In genomic region chr11:115197558-115197957, GRCm38 (mm10) we compare ENCODE assay signal across 21 mouse cellular contexts. TPM values are rescaled to one million over a fixed set of nuclear protein-coding genes. Genes with fewer than 3 reads are reported as not detected.
DNase-seq lines count a peak whose midpoint lies in the region; ATAC-seq and TF ChIP-seq lines count a peak whose summit lies in the region.
"Had no signal": no experiment of that assay in that cellular context is flagged by ENCODE, and none has a peak within 500 bp of the region (broad histone marks: within the 10 kb centered on the region; RNA-seq: fewer than 3 reads in every experiment).

No protein-coding gene starts in this region.

- peak; percentile 53 to 67 for TF ChIP-seq EP300 in MEL (IDR thresholded peaks at IDR 0.05; ENCODE audit: low read depth in 1 of 2, low read length in 2 of 2)

- no peak for TF ChIP-seq RAD21 in MEL (IDR thresholded peaks at IDR 0.05; ENCODE audit: low read depth, low read length)

- H3K9me3 ChIP-seq in limb, embryonic 12.5 days: no peaks in the 10 kb centered on the region
- H3K9me3 ChIP-seq in limb, embryonic 10.5 days (replicated peaks): no peaks in the 10 kb centered on the region
- H3K9me3 ChIP-seq in G1E (replicated peaks) (no peaks in the 10 kb centered on the region), MEL (replicated peaks; ENCODE audit: insufficient read depth, low read length) (no peaks in the 10 kb centered on the region)
- H3K9me3 ChIP-seq: embryonic facial prominence, embryonic 13.5 days; embryonic facial prominence, embryonic 15.5 days; forebrain, embryonic 10.5 days; forebrain, embryonic 12.5 days had no signal

- TF ChIP-seq CTCF in G1E (IDR thresholded peaks at IDR 0.05; ENCODE audit: low read depth, low read length) (no peak), MEL (IDR thresholded peaks at IDR 0.05 in 2 of 3, conservative IDR thresholded peaks at IDR 0.05 in 1 of 3; ENCODE audit: control insufficient read depth in 1 of 3, insufficient read depth in 1 of 3, low read depth in 2 of 3, low read length in 3 of 3, poor library complexity in 1 of 3, severe bottlenecking in 1 of 3) (no peak)
- TF ChIP-seq CTCF in layer of hippocampus, adult 2 months (conservative IDR thresholded peaks at IDR 0.05): no peak

- 0 out of 2 replicates have a peak overlapping the region, but pooled peaks have one; percentile 12 for H3K9ac ChIP-seq in limb, embryonic 12.5 days (replicated peaks)
- peak overlapping the region; percentile 49 for H3K9ac ChIP-seq in MEL (ENCODE audit: control insufficient read depth, low read depth, low read length, poor library complexity, severe bottlenecking)
- H3K9ac ChIP-seq: embryonic facial prominence, embryonic 13.5 days; embryonic facial prominence, embryonic 15.5 days; forebrain, embryonic 12.5 days had no signal

- H3K27me3 ChIP-seq in limb, embryonic 12.5 days: 0 out of 2 replicates have a peak, but pooled peaks cover under 1% of the 10 kb centered on the region
- peaks cover 10% of the 10 kb centered on the region for H3K27me3 ChIP-seq in limb, embryonic 10.5 days (ENCODE audit: low read depth, poor library complexity, severe bottlenecking)
- H3K27me3 ChIP-seq in G1E (ENCODE audit: insufficient read depth, low read length) (no peaks in the 10 kb centered on the region), MEL (ENCODE audit: control insufficient read depth in 1 of 2, insufficient read depth in 2 of 2, low read length in 2 of 2) (no peaks in the 10 kb centered on the region)
- H3K27me3 ChIP-seq: embryonic facial prominence, embryonic 13.5 days; embryonic facial prominence, embryonic 15.5 days; forebrain, embryonic 12.5 days had no signal

- no peak overlapping the region for H3K4me2 ChIP-seq in limb, embryonic 12.5 days
- H3K4me2 ChIP-seq: embryonic facial prominence, embryonic 13.5 days; embryonic facial prominence, embryonic 15.5 days; forebrain, embryonic 12.5 days had no signal

- 77% methylated on average over 8 of the region's 8 CpGs for WGBS in limb, embryonic 12.5 days
- WGBS in limb, embryonic 10.5 days: 70% methylated on average over 8 of the region's 8 CpGs

- no peak overlapping the region for H3K4me3 ChIP-seq in limb, embryonic 12.5 days (replicated peaks)
- H3K4me3 ChIP-seq in limb, embryonic 10.5 days: no peak overlapping the region
- H3K4me3 ChIP-seq in G1E (ENCODE audit: low read depth, low read length): peak overlapping the region; percentile 25; the same call in 1 of the 2 replicates
- no peak overlapping the region for H3K4me3 ChIP-seq in MEL (ENCODE audit: control insufficient read depth in 1 of 2, insufficient read depth in 1 of 2, low read depth in 2 of 2, low read length in 2 of 2)
- H3K4me3 ChIP-seq in layer of hippocampus, adult 2 months: no peak overlapping the region
- H3K4me3 ChIP-seq: embryonic facial prominence, embryonic 13.5 days; embryonic facial prominence, embryonic 15.5 days; erythroblast, embryonic 14.5 days; forebrain, embryonic 10.5 days; forebrain, embryonic 12.5 days had no signal

- no peak for DNase-seq in limb, embryonic 10.5 days (ENCODE audit: low spot score)
- no peak for DNase-seq in G1E (ENCODE audit: low spot score)
- peak; percentile 51 for DNase-seq in MEL (ENCODE audit: low read depth, low spot score)
- no peak for DNase-seq in layer of hippocampus, adult 2 months (ENCODE audit: low spot score in 2 of 2)
- DNase-seq: adrenal gland, adult 2 months; adrenal gland, postnatal 10 days; adrenal gland, postnatal 25 days; cerebellum, adult 11 months; cerebellum, adult 18-20 months; cerebellum, adult 8-10 months; cerebellum, adult 9-11 months; cerebellum, postnatal 14 days; embryo, embryonic 11 days had no signal

- peaks cover 12% of the 10 kb centered on the region; the same call in 1 of the 2 replicates for H3K79me2 ChIP-seq in MEL (ENCODE audit: control insufficient read depth, insufficient read depth, low read length, poor library complexity)

- H3K36me3 ChIP-seq in limb, embryonic 12.5 days: peaks cover 26% of the 10 kb centered on the region
- peaks cover 12% of the 10 kb centered on the region; the same call in 1 of the 2 replicates for H3K36me3 ChIP-seq in limb, embryonic 10.5 days
- peaks cover 75% of the 10 kb centered on the region for H3K36me3 ChIP-seq in G1E (replicated peaks)
- H3K36me3 ChIP-seq in MEL (ENCODE audit: control insufficient read depth in 1 of 2, insufficient read depth in 2 of 2, low read length in 2 of 2): peaks cover 4 to 55% of the 10 kb centered on the region in 2 experiments

- no peaks in the 10 kb centered on the region for H3K4me1 ChIP-seq in limb, embryonic 12.5 days (replicated peaks)
- peaks cover 15% of the 10 kb centered on the region; the same call in 1 of the 2 replicates for H3K4me1 ChIP-seq in limb, embryonic 10.5 days
- peaks cover 84% of the 10 kb centered on the region for H3K4me1 ChIP-seq in G1E (ENCODE audit: insufficient read depth, low read depth, low read length)
- peaks cover 45 to 54% of the 10 kb centered on the region in 2 experiments for H3K4me1 ChIP-seq in MEL (ENCODE audit: control insufficient read depth in 1 of 2, insufficient read depth in 2 of 2, low read length in 2 of 2)
- H3K4me1 ChIP-seq: embryonic facial prominence, embryonic 13.5 days; embryonic facial prominence, embryonic 15.5 days; forebrain, embryonic 12.5 days had no signal

- TF ChIP-seq POLR2A in MEL (IDR thresholded peaks at IDR 0.05; ENCODE audit: control insufficient read depth in 1 of 2, insufficient read depth in 1 of 2, low read depth in 1 of 2, low read length in 2 of 2, poor library complexity in 1 of 2): peak in 1 of 2 experiments; percentile 30; a peak in 1 of 4 replicates

- no peak for ATAC-seq in limb, embryonic 12.5 days (ENCODE audit: insufficient number of reproducible peaks, insufficient read depth, low FRiP score, low TSS enrichment, low read depth)
- no peak for ATAC-seq in G1E (ENCODE audit: extremely low read depth, insufficient number of reproducible peaks, low FRiP score, poor library complexity, severe bottlenecking)
- ATAC-seq: forebrain, embryonic 14.5 days; forebrain, embryonic 16.5 days had no signal

- H3K27ac ChIP-seq in limb, embryonic 12.5 days: no peak overlapping the region
- no peak overlapping the region for H3K27ac ChIP-seq in limb, embryonic 10.5 days
- peak overlapping the region; percentile 87 for H3K27ac ChIP-seq in MEL (ENCODE audit: control insufficient read depth, low read depth, low read length)
- no peak overlapping the region for H3K27ac ChIP-seq in layer of hippocampus, adult 2 months
- H3K27ac ChIP-seq: embryonic facial prominence, embryonic 13.5 days; embryonic facial prominence, embryonic 15.5 days; forebrain, embryonic 10.5 days; forebrain, embryonic 12.5 days had no signal

TF ChIP-seq in MEL, 35 proteins besides CTCF, POLR2A, EP300 and RAD21 (continues in another document):
- TF ChIP-seq ZC3H11A (IDR thresholded peaks at IDR 0.05; ENCODE audit: low read depth, low read length) (no peak), MXI1 (IDR thresholded peaks at IDR 0.05; ENCODE audit: low read depth, low read length) (peak; percentile 37; the same call in 1 of the 2 replicates), MAZ (IDR thresholded peaks at IDR 0.05; ENCODE audit: low read depth, low read length) (no peak), MYB (IDR thresholded peaks at IDR 0.05; ENCODE audit: low read depth, low read length) (peak; percentile 59; the same call in 1 of the 2 replicates), ETS1 (IDR thresholded peaks at IDR 0.05; ENCODE audit: low read depth, low read length) (peak; percentile 68), POLR2AphosphoS5 (IDR thresholded peaks at IDR 0.05; ENCODE audit: borderline replicate concordance, low read depth, low read length) (no peak), TBP (IDR thresholded peaks at IDR 0.05; ENCODE audit: low read depth, low read length) (no peak), KAT2A (conservative IDR thresholded peaks at IDR 0.05; ENCODE audit: low read depth, low read length) (no peak), GABPA (IDR thresholded peaks at IDR 0.05; ENCODE audit: low read depth, low read length) (no peak), ZKSCAN1 (IDR thresholded peaks at IDR 0.05; ENCODE audit: low read depth, low read length) (no peak), MAX (IDR thresholded peaks at IDR 0.05; ENCODE audit: low read length) (0 out of 2 replicates have a peak, but pooled peaks have one; percentile 5), CHD1 (IDR thresholded peaks at IDR 0.05; ENCODE audit: low read depth, low read length) (no peak), POLR2AphosphoS2 (IDR thresholded peaks at IDR 0.05; ENCODE audit: low read length) (no peak)

RNA-seq across cellular contexts. Expression of gene Nat9, which starts 9.9 kb away (rescaled TPM):
- 17.8 and 23.6 TPM in 2 replicates for polyA plus RNA-seq in limb, embryonic 12.5 days (2016; fragmentation: Nextera tagmentation; extraction: Ambion mirVana)
- 15.6 and 22.7 TPM in 2 replicates for polyA plus RNA-seq in limb, embryonic 10.5 days (2016; fragmentation: Nextera tagmentation; extraction: Ambion mirVana)
- total RNA-seq in G1E (2014; fragmentation: Nextera tagmentation) (18.0 and 21.1 TPM in 2 replicates), G1E (2017) (26.5 and 38.3 TPM in 2 replicates), MEL (2012; rRNA removed) (80.2 and 92.4 TPM in 2 replicates)
- polyA plus RNA-seq in G1E (2012) (23.2 and 23.7 TPM in 2 replicates), MEL (2012; ENCODE audit: insufficient read depth in 1 of 2, insufficient read length in 2 of 2, low read depth in 1 of 2, low replicate concordance in 2 of 2, missing spikeins in 1 of 2) (10 to 100 TPM in 1 of 2 experiments, not detected in 1; 46.1 TPM)
- 10 to 100 TPM; 20.5 to 20.6 TPM for total RNA-seq in layer of hippocampus, adult 2 months (2021)

RNA-seq across cellular contexts. Expression of gene Tmem104, which starts 10.3 kb away (rescaled TPM):
- polyA plus RNA-seq in limb, embryonic 12.5 days (2016; fragmentation: Nextera tagmentation; extraction: Ambion mirVana): 5.8 and 8.2 TPM in 2 replicates
- polyA plus RNA-seq in limb, embryonic 10.5 days (2016; fragmentation: Nextera tagmentation; extraction: Ambion mirVana): 9.1 and 9.8 TPM in 2 replicates
- total RNA-seq in G1E (2014; fragmentation: Nextera tagmentation): 14.7 and 17.3 TPM in 2 replicates
- total RNA-seq in G1E (2017): 2.6 and 4.2 TPM in 2 replicates
- 16.3 and 23.2 TPM in 2 replicates for polyA plus RNA-seq in G1E (2012)
- total RNA-seq in MEL (2012; rRNA removed): 23.4 and 24.8 TPM in 2 replicates
- polyA plus RNA-seq in MEL (2012; ENCODE audit: insufficient read depth in 1 of 2, insufficient read length in 2 of 2, low read depth in 1 of 2, low replicate concordance in 2 of 2, missing spikeins in 1 of 2): 10 to 100 TPM in 1 of 2 experiments, not detected in 1; 21.9 TPM
- total RNA-seq in layer of hippocampus, adult 2 months (2021): 10 to 100 TPM; 18.1 to 20.1 TPM

RNA-seq across cellular contexts. Expression of gene Slc9a3r1, which starts 34.4 kb away (rescaled TPM):
- 23.9 and 25.0 TPM in 2 replicates for polyA plus RNA-seq in limb, embryonic 12.5 days (2016; fragmentation: Nextera tagmentation; extraction: Ambion mirVana)
- 30.7 and 32.2 TPM in 2 replicates for polyA plus RNA-seq in limb, embryonic 10.5 days (2016; fragmentation: Nextera tagmentation; extraction: Ambion mirVana)
- total RNA-seq in G1E (2014; fragmentation: Nextera tagmentation): 57.3 and 65.0 TPM in 2 replicates
- 91.5 and 94.5 TPM in 2 replicates for total RNA-seq in G1E (2017)
- polyA plus RNA-seq in G1E (2012): 285 and 357 TPM in 2 replicates
- 124 and 127 TPM in 2 replicates for total RNA-seq in MEL (2012; rRNA removed)
- 100 to 1,000 TPM in 1 of 2 experiments, not detected in 1; 112 TPM for polyA plus RNA-seq in MEL (2012; ENCODE audit: insufficient read depth in 1 of 2, insufficient read length in 2 of 2, low read depth in 1 of 2, low replicate concordance in 2 of 2, missing spikeins in 1 of 2)
- 10 to 100 TPM; 67.3 to 74.6 TPM for total RNA-seq in layer of hippocampus, adult 2 months (2021)
